Mouse (Mus musculus) liver, embryonic 11.5 days (tissue): ENCODE results near the gene Skint9. TPM values are rescaled to one million over a fixed set of nuclear protein-coding genes. Genes with fewer than 3 reads are reported as not detected.
"Not testable (repeated sequence)": the region's sequence is repeated elsewhere in the genome, so short reads cannot be mapped to it uniquely, and the experiment has no call there.

Source experiments
- ATAC-seq: fragments of 200-750 bp; cut with Nextera tagmentation; replicated peaks from 2 replicates; pipeline ENCODE4 v1.8.0; 2017; ENCODE audit warnings: moderate number of reproducible peaks, mild to moderate bottlenecking, moderate TSS enrichment, moderate library complexity; ENCODE audit not compliant: low FRiP score
- DNase-seq: peaks from one replicate; pipeline ENCODE4 v3.0.0-alpha.2; 2017; ENCODE audit warnings: low spot score
- H3K27ac ChIP-seq: fragments of 300-500 bp; sonication (generic); 2 replicates; pipeline ENCODE4 v1.5.1; 2014; ENCODE audit warnings: mild to moderate bottlenecking, low read depth, low read length, control low read depth
- H3K27me3 ChIP-seq: fragments of 300-500 bp; sonication (generic); replicated peaks from 2 replicates; pipeline ENCODE4 v1.6.1; 2014; ENCODE audit warnings: low read length, mixed read lengths; ENCODE audit not compliant: control insufficient read depth, insufficient read depth
- H3K36me3 ChIP-seq: fragments of 300-500 bp; sonication (generic); 2 replicates; pipeline ENCODE4 v1.6.1; 2014; ENCODE audit warnings: mild to moderate bottlenecking, low read length, moderate library complexity, mixed read lengths; ENCODE audit not compliant: control insufficient read depth, insufficient read depth
- H3K4me1 ChIP-seq: fragments of 300-500 bp; sonication (generic); replicated peaks from 2 replicates; pipeline ENCODE4 v1.6.1; 2014; ENCODE audit warnings: low read length, mixed read lengths; ENCODE audit not compliant: control insufficient read depth, insufficient read depth
- H3K4me2 ChIP-seq: fragments of 300-500 bp; sonication (generic); 2 replicates; pipeline ENCODE4 v1.6.1; 2014; ENCODE audit warnings: mild to moderate bottlenecking, control low read depth, moderate library complexity
- H3K4me3 ChIP-seq: fragments of 300-500 bp; sonication (generic); 2 replicates; pipeline ENCODE4 v1.5.1; 2014; ENCODE audit warnings: low read depth, low read length, control low read depth
- H3K9ac ChIP-seq: fragments of 300-500 bp; sonication (generic); 2 replicates; pipeline ENCODE4 v1.6.1; 2014; ENCODE audit warnings: low read depth, low read length, control low read depth
- H3K9me3 ChIP-seq: fragments of 300-500 bp; sonication (generic); 2 replicates; pipeline ENCODE4 v1.6.1; 2016; ENCODE audit warnings: low read length, inconsistent platforms, mixed read lengths; ENCODE audit not compliant: control insufficient read depth
- WGBS: fragments of 180-500 bp; shearing (Covaris S2); extraction: QIAGEN DNeasy Blood & Tissue Kit; methylation state at CpG from one replicate; pipeline ENCODE4 v1.1.7; 2014; 5-methylcytosine and 5-hydroxymethylcytosine counted together
- polyA plus RNA-seq: library from polyadenylated mRNA; unstranded; fragments of >200 nt; fragmentation: Nextera tagmentation; extraction: Ambion mirVana; gene quantifications from 2 replicates; pipeline ENCODE4 v1.2.1, GENCODE M21; 2014

Gene Skint9
- not detected in 2 replicates for polyA plus RNA-seq

GRCm38 (mm10) chr4:112433885-112434284, at the start of gene Skint9:
Gene Skint9 (minus strand): TSS chr4:112433985.
- no peak within 1 kb of the TSS for H3K9ac ChIP-seq
- no peak within 1 kb of the TSS for H3K4me2 ChIP-seq
- no peak within 1 kb of the TSS for H3K4me3 ChIP-seq
- H3K36me3 ChIP-seq = no peaks in the 10 kb centered on the region
- H3K27ac ChIP-seq = no peak within 1 kb of the TSS
- no peaks in the 10 kb centered on the region for H3K27me3 ChIP-seq
- H3K9me3 ChIP-seq = 0 out of 2 replicates have a peak, but pooled peaks cover 1% of the 10 kb centered on the region
- ATAC-seq = no peak
- no peaks in the 10 kb centered on the region for H3K4me1 ChIP-seq
- DNase-seq = no peak

DNA sequence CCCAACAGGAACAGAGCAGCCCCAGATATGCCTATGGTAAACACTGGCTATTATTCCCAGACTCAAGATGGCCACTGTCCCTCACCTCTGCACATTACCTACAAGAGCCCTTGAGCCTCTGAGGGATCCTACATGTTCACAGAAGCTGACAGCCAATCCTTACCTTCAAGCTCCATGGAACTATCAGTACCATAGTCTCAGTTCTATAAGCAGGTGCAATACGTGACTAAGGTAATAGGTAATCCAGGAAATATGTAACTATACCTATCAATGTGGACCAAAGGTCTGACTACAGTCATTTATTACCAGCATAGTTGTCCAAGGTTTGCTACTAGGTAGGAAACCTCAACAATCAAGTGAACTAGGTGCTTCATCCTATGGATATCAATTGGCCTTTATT, 1.1 kb downstream of the Skint9 start:
- H3K4me3 ChIP-seq = no peak overlapping the region

DNA sequence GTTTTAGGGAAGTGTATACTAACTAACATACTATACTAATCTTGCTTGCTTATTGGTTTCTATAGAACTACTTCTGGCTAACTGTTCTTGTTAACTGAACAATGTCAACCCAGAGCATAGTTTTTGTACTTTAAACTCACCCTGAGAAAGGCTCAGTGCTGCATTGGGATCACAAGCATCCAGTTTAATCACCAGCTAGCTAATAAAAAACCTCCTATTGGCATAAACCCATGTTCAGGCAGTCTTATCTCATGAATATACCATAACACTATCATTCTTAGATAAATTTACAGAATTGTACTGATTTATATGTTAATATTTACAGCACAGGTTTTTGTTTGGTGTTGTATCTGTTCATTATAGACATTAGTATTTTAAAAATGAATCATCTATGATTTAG, 1.6 kb downstream of the Skint9 start:
- Histone ChIP-seq H3K27ac (no peak overlapping the region), H3K27me3 (no peaks in the 10 kb centered on the region), H3K4me1 (no peaks in the 10 kb centered on the region), H3K9me3 (peaks cover 5% of the 10 kb centered on the region; the same call in 1 of the 2 replicates), H3K4me2 (no peak overlapping the region), H3K4me3 (no peak overlapping the region), H3K9ac (no peak overlapping the region), H3K36me3 (no peaks in the 10 kb centered on the region)
- DNase-seq (no peak), ATAC-seq (no peak)

More for the DNA sequence above, 1.1 kb downstream of the Skint9 start:
- Histone ChIP-seq H3K4me1 (no peaks in the 10 kb centered on the region), H3K36me3 (no peaks in the 10 kb centered on the region), H3K27ac (no peak overlapping the region), H3K27me3 (no peaks in the 10 kb centered on the region), H3K9me3 (peaks cover 5% of the 10 kb centered on the region; the same call in 1 of the 2 replicates), H3K4me2 (no peak overlapping the region), H3K9ac (no peak overlapping the region)
- no peak for ATAC-seq
- WGBS = 63% methylated on average over 1 of the region's 1 CpGs
- DNase-seq = no peak

GRCm38 (mm10) chr4:112349111-112349510, 84.7 kb downstream of the Skint9 start:
- H3K27ac ChIP-seq, H3K27me3 ChIP-seq, H3K4me2 ChIP-seq, H3K9me3 ChIP-seq, H3K9ac ChIP-seq, ATAC-seq, DNase-seq, H3K4me1 ChIP-seq, H3K4me3 ChIP-seq, H3K36me3 ChIP-seq: not testable (repeated sequence)
- WGBS = 91% methylated on average over 17 of the region's 17 CpGs

Other genes starting within 250 kb of the Skint9 start
- not detected in 2 replicates for gene Skint3, start 201.7 kb downstream of the Skint9 start, polyA plus RNA-seq
- not detected in 2 replicates for gene Skint2, start 123.2 kb upstream of the Skint9 start, polyA plus RNA-seq